Mouse (Mus musculus): ENCODE data around the gene B4galt5. TPM values are rescaled to one million over a fixed set of nuclear protein-coding genes. Genes with fewer than 3 reads are reported as not detected.

B4galt5 gene
- total and polyA plus RNA-seq, 3 experiments, result 4.6 to 34.4 (median 6.5) TPM

GRCm38 (mm10) chr2:167281461-167281860 is 67.5 kb downstream of the B4galt5 start:
- no peak for DNase-seq (ENCODE audit: low read depth, low spot score)
- no peak overlapping the region for H3K4me3 ChIP-seq (ENCODE audit: control insufficient read depth in 1 of 2, insufficient read depth in 1 of 2, low read depth in 2 of 2, low read length in 2 of 2)
- no peaks in the 10 kb centered on the region for H3K36me3 ChIP-seq (ENCODE audit: control insufficient read depth in 1 of 2, insufficient read depth in 2 of 2, low read length in 2 of 2)
- H3K9me3 ChIP-seq (replicated peaks; ENCODE audit: insufficient read depth, low read length), result no peaks in the 10 kb centered on the region
- H3K27ac ChIP-seq (ENCODE audit: control insufficient read depth, low read depth, low read length), result no peak overlapping the region
- H3K27me3 ChIP-seq (ENCODE audit: control insufficient read depth in 1 of 2, insufficient read depth in 2 of 2, low read length in 2 of 2), result no peaks in the 10 kb centered on the region; a peak in 1 of 4 replicates
- no peaks in the 10 kb centered on the region for H3K79me2 ChIP-seq (ENCODE audit: control insufficient read depth, insufficient read depth, low read length, poor library complexity)
- TF ChIP-seq TAL1 (IDR thresholded peaks at IDR 0.05; ENCODE audit: low read length), result no peak
- TF ChIP-seq SIN3A (IDR thresholded peaks at IDR 0.05; ENCODE audit: low read length), result no peak
- TF ChIP-seq MAFK (IDR thresholded peaks at IDR 0.05; ENCODE audit: borderline replicate concordance, low read depth, low read length), result no peak
- TF ChIP-seq RCOR1 (IDR thresholded peaks at IDR 0.05; ENCODE audit: low read depth, low read length), result no peak
- no peak for TF ChIP-seq HCFC1 (IDR thresholded peaks at IDR 0.05; ENCODE audit: low read depth, low read length)
- no peak for TF ChIP-seq KAT2A (conservative IDR thresholded peaks at IDR 0.05; ENCODE audit: low read depth, low read length)
- TF ChIP-seq TCF12 (IDR thresholded peaks at IDR 0.05; ENCODE audit: low read depth, low read length), result no peak
- no peak for TF ChIP-seq ELF1 (IDR thresholded peaks at IDR 0.05; ENCODE audit: low read depth, low read length)
- TF ChIP-seq ZMIZ1 (IDR thresholded peaks at IDR 0.05; ENCODE audit: low read depth, low read length), result no peak
- TF ChIP-seq GATA1 (IDR thresholded peaks at IDR 0.05; ENCODE audit: low read depth, low read length), result no peak
- no peak for TF ChIP-seq POLR2AphosphoS5 (IDR thresholded peaks at IDR 0.05; ENCODE audit: borderline replicate concordance, low read depth, low read length)
- TF ChIP-seq CTCF (IDR thresholded peaks at IDR 0.05 in 2 of 3, conservative IDR thresholded peaks at IDR 0.05 in 1 of 3; ENCODE audit: control insufficient read depth in 1 of 3, insufficient read depth in 1 of 3, low read depth in 2 of 3, low read length in 3 of 3, poor library complexity in 1 of 3, severe bottlenecking in 1 of 3), result no peak
- no peak for TF ChIP-seq ZKSCAN1 (IDR thresholded peaks at IDR 0.05; ENCODE audit: low read depth, low read length)
- TF ChIP-seq USF2 (IDR thresholded peaks at IDR 0.05; ENCODE audit: borderline replicate concordance in 1 of 2, insufficient read depth in 1 of 2, low read depth in 1 of 2, low read length in 2 of 2), result no peak
- no peak for TF ChIP-seq ZNF384 (IDR thresholded peaks at IDR 0.05; ENCODE audit: low read depth, low read length)
- no peaks in the 10 kb centered on the region for H3K4me1 ChIP-seq (ENCODE audit: control insufficient read depth in 1 of 2, insufficient read depth in 2 of 2, low read length in 2 of 2)
- no peak overlapping the region for H3K9ac ChIP-seq (ENCODE audit: control insufficient read depth, low read depth, low read length, poor library complexity, severe bottlenecking)

DNA sequence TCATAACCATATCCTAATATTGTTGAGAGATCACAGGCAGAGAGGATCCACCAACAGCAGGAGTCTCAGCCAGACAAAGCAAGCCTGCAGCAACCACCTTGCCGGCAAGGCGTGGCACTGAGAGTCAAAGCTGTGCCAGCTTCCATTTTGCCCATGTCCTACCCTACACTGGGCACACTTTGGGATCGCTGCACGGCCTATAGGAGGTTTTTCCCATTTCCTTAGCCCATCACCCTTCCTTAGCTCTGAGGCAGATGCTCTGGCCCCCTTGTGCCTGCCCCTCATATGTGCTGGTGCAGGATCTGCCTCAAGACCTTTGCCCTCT is 68.0 kb downstream of the B4galt5 start:
- no peak overlapping the region for H3K4me3 ChIP-seq (ENCODE audit: control insufficient read depth in 1 of 2, insufficient read depth in 1 of 2, low read depth in 2 of 2, low read length in 2 of 2)
- no peaks in the 10 kb centered on the region for H3K9me3 ChIP-seq (replicated peaks; ENCODE audit: insufficient read depth, low read length)
- no peak overlapping the region for H3K9ac ChIP-seq (ENCODE audit: control insufficient read depth, low read depth, low read length, poor library complexity, severe bottlenecking)
- TF ChIP-seq ZNF384 (IDR thresholded peaks at IDR 0.05; ENCODE audit: low read depth, low read length) (no peak), POLR2AphosphoS2 (IDR thresholded peaks at IDR 0.05; ENCODE audit: low read length) (no peak), E2F4 (IDR thresholded peaks at IDR 0.05; ENCODE audit: borderline replicate concordance, low read depth, low read length) (no peak), GATA1 (IDR thresholded peaks at IDR 0.05; ENCODE audit: low read depth, low read length) (no peak), USF2 (IDR thresholded peaks at IDR 0.05; ENCODE audit: borderline replicate concordance in 1 of 2, insufficient read depth in 1 of 2, low read depth in 1 of 2, low read length in 2 of 2) (no peak), MAFK (IDR thresholded peaks at IDR 0.05; ENCODE audit: borderline replicate concordance, low read depth, low read length) (no peak), ZMIZ1 (IDR thresholded peaks at IDR 0.05; ENCODE audit: low read depth, low read length) (no peak), EP300 (IDR thresholded peaks at IDR 0.05; ENCODE audit: low read depth in 1 of 2, low read length in 2 of 2) (no peak), ELF1 (IDR thresholded peaks at IDR 0.05; ENCODE audit: low read depth, low read length) (no peak), RAD21 (IDR thresholded peaks at IDR 0.05; ENCODE audit: low read depth, low read length) (no peak), ZC3H11A (IDR thresholded peaks at IDR 0.05; ENCODE audit: low read depth, low read length) (no peak), KAT2A (conservative IDR thresholded peaks at IDR 0.05; ENCODE audit: low read depth, low read length) (no peak), CHD2 (IDR thresholded peaks at IDR 0.05; ENCODE audit: low read length) (no peak), UBTF (IDR thresholded peaks at IDR 0.05; ENCODE audit: borderline replicate concordance, insufficient read depth, low read depth, low read length) (no peak), ZKSCAN1 (IDR thresholded peaks at IDR 0.05; ENCODE audit: low read depth, low read length) (no peak), MYC (IDR thresholded peaks at IDR 0.05; ENCODE audit: low read depth, low read length) (no peak), RCOR1 (IDR thresholded peaks at IDR 0.05; ENCODE audit: low read depth, low read length) (no peak), NRF1 (IDR thresholded peaks at IDR 0.05; ENCODE audit: insufficient read depth, low read depth, low read length, poor library complexity, severe bottlenecking) (no peak), MEF2A (IDR thresholded peaks at IDR 0.05; ENCODE audit: extremely low read depth, insufficient replicate concordance, low read depth, low read length, poor library complexity, severe bottlenecking) (no peak)
- H3K4me1 ChIP-seq (ENCODE audit: control insufficient read depth in 1 of 2, insufficient read depth in 2 of 2, low read length in 2 of 2), result no peaks in the 10 kb centered on the region
- H3K27ac ChIP-seq (ENCODE audit: control insufficient read depth, low read depth, low read length), result no peak overlapping the region
- H3K27me3 ChIP-seq (ENCODE audit: control insufficient read depth in 1 of 2, insufficient read depth in 2 of 2, low read length in 2 of 2), result no peaks in the 10 kb centered on the region; a peak in 1 of 4 replicates
- DNase-seq (ENCODE audit: low read depth, low spot score), result no peak
- H3K79me2 ChIP-seq (ENCODE audit: control insufficient read depth, insufficient read depth, low read length, poor library complexity), result no peaks in the 10 kb centered on the region
- H3K36me3 ChIP-seq (ENCODE audit: control insufficient read depth in 1 of 2, insufficient read depth in 2 of 2, low read length in 2 of 2), result no peaks in the 10 kb centered on the region
